Mouse (Mus musculus): ENCODE data around the gene Lyzl6. TPM values are rescaled to one million over a fixed set of nuclear protein-coding genes. Genes with fewer than 3 reads are reported as not detected.
"Not testable (repeated sequence)": the region's sequence is repeated elsewhere in the genome, so short reads cannot be mapped to it uniquely, and the experiment has no call there.

Gene Lyzl6
- polyA plus RNA-seq (2015; fragmentation: Nextera tagmentation; extraction: Ambion mirVana) = not detected in 2 replicates

- H3K9me3 ChIP-seq (replicated peaks) = no peaks in the 10 kb centered on the region
- no peak within 1 kb of the TSS for H3K4me3 ChIP-seq (replicated peaks)
- 52% methylated on average over 3 of the region's 3 CpGs for WGBS (ENCODE audit: insufficient replicate concordance)
- no peak within 1 kb of the TSS for H3K9ac ChIP-seq
- H3K27me3 ChIP-seq = peaks cover 26% of the 10 kb centered on the region
- no peak within 1 kb of the TSS for H3K4me2 ChIP-seq
- H3K4me1 ChIP-seq (replicated peaks) = no peaks in the 10 kb centered on the region
- ATAC-seq (ENCODE audit: low read depth) = no peak
- no peak within 1 kb of the TSS for H3K27ac ChIP-seq
- H3K36me3 ChIP-seq = no peaks in the 10 kb centered on the region
- no peak for DNase-seq
These were observed at the start of gene Lyzl6 for GRCm38 (mm10) chr11:103638790-103639189. TSS of gene Lyzl6 (minus strand) at chr11:103638890.

GRCm38 (mm10) chr11:103686706-103687105 lies 48.0 kb upstream of the Lyzl6 start:
- ATAC-seq (ENCODE audit: low read depth) (no peak), DNase-seq (no peak)
- peaks cover 20% of the 10 kb centered on the region for H3K4me1 ChIP-seq (replicated peaks)
- no peak overlapping the region for H3K9ac ChIP-seq
- no peaks in the 10 kb centered on the region for H3K9me3 ChIP-seq (replicated peaks)
- no peak overlapping the region for H3K4me2 ChIP-seq
- H3K27ac ChIP-seq = no peak overlapping the region
- 78% methylated on average over 6 of the region's 6 CpGs for WGBS (ENCODE audit: insufficient replicate concordance)
- no peaks in the 10 kb centered on the region for H3K27me3 ChIP-seq
- H3K36me3 ChIP-seq = peaks cover 65% of the 10 kb centered on the region
- H3K4me3 ChIP-seq (replicated peaks) = no peak overlapping the region

GRCm38 (mm10) chr11:103685261-103685736 lies 46.6 kb upstream of the Lyzl6 start:
- H3K4me2 ChIP-seq = no peak overlapping the region
- peaks cover 79% of the 10 kb centered on the region for H3K36me3 ChIP-seq
- ATAC-seq (ENCODE audit: low read depth) (no peak), DNase-seq (no peak)
- no peak overlapping the region for H3K9ac ChIP-seq
- H3K27me3 ChIP-seq = no peaks in the 10 kb centered on the region
- 81% methylated on average over 7 of the region's 7 CpGs for WGBS (ENCODE audit: insufficient replicate concordance)
- H3K4me1 ChIP-seq (replicated peaks) = peaks cover 18% of the 10 kb centered on the region
- H3K27ac ChIP-seq = no peak overlapping the region
- no peak overlapping the region for H3K4me3 ChIP-seq (replicated peaks)
- H3K9me3 ChIP-seq (replicated peaks) = no peaks in the 10 kb centered on the region

- WGBS (ENCODE audit: insufficient replicate concordance) = 77% methylated on average over 11 of the region's 11 CpGs
- DNase-seq = no peak
These were observed 45.1 kb upstream of the Lyzl6 start for GRCm38 (mm10) chr11:103683667-103684334.

GRCm38 (mm10) chr11:103677042-103677441 lies 38.4 kb upstream of the Lyzl6 start:
- ATAC-seq (ENCODE audit: low read depth) = peak; percentile 57

More at GRCm38 (mm10) chr11:103683667-103684334, 45.1 kb upstream of the Lyzl6 start:
- Histone ChIP-seq H3K4me3 (replicated peaks) (no peak overlapping the region), H3K27me3 (no peaks in the 10 kb centered on the region), H3K9me3 (replicated peaks) (no peaks in the 10 kb centered on the region), H3K27ac (no peak overlapping the region), H3K4me2 (no peak overlapping the region), H3K9ac (no peak overlapping the region), H3K36me3 (peaks cover 92% of the 10 kb centered on the region), H3K4me1 (replicated peaks) (peaks cover 3% of the 10 kb centered on the region)
- no peak for ATAC-seq (ENCODE audit: low read depth)

GRCm38 (mm10) chr11:103675556-103675955 lies 36.9 kb upstream of the Lyzl6 start:
- 38% methylated on average over 3 of the region's 3 CpGs for WGBS (ENCODE audit: insufficient replicate concordance)
- ATAC-seq (ENCODE audit: low read depth) = no peak

More at GRCm38 (mm10) chr11:103677042-103677441, 38.4 kb upstream of the Lyzl6 start:
- not testable (repeated sequence) for H3K4me2 ChIP-seq; H3K4me3 ChIP-seq (replicated peaks); H3K9me3 ChIP-seq (replicated peaks); H3K27ac ChIP-seq; H3K9ac ChIP-seq; H3K4me1 ChIP-seq (replicated peaks); H3K27me3 ChIP-seq
- peak; percentile 27 for DNase-seq
- peaks cover 53% of the 10 kb centered on the region for H3K36me3 ChIP-seq
- 47% methylated on average over 2 of the region's 2 CpGs for WGBS (ENCODE audit: insufficient replicate concordance)

GRCm38 (mm10) chr11:103666907-103667426 lies 28.3 kb upstream of the Lyzl6 start:
- 53% methylated on average over 13 of the region's 13 CpGs for WGBS (ENCODE audit: insufficient replicate concordance)
- Histone ChIP-seq H3K4me1 (replicated peaks) (no peaks in the 10 kb centered on the region), H3K9me3 (replicated peaks) (no peaks in the 10 kb centered on the region), H3K4me2 (no peak overlapping the region), H3K27ac (no peak overlapping the region), H3K36me3 (no peaks in the 10 kb centered on the region), H3K27me3 (no peaks in the 10 kb centered on the region), H3K9ac (no peak overlapping the region), H3K4me3 (replicated peaks) (no peak overlapping the region)
- DNase-seq (no peak), ATAC-seq (ENCODE audit: low read depth) (no peak)

More at GRCm38 (mm10) chr11:103675556-103675955, 36.9 kb upstream of the Lyzl6 start:
- H3K27ac ChIP-seq = no peak overlapping the region
- H3K9me3 ChIP-seq (replicated peaks) = no peaks in the 10 kb centered on the region
- no peak overlapping the region for H3K9ac ChIP-seq
- peaks cover 38% of the 10 kb centered on the region for H3K36me3 ChIP-seq
- DNase-seq = peak; percentile 35
- H3K27me3 ChIP-seq = no peaks in the 10 kb centered on the region
- H3K4me2 ChIP-seq = no peak overlapping the region
- no peak overlapping the region for H3K4me3 ChIP-seq (replicated peaks)
- H3K4me1 ChIP-seq (replicated peaks) = no peaks in the 10 kb centered on the region

GRCm38 (mm10) chr11:103666181-103666906 lies 27.7 kb upstream of the Lyzl6 start:
- Histone ChIP-seq H3K27me3 (no peaks in the 10 kb centered on the region), H3K4me3 (replicated peaks) (no peak overlapping the region), H3K9me3 (replicated peaks) (no peaks in the 10 kb centered on the region), H3K4me2 (no peak overlapping the region), H3K36me3 (no peaks in the 10 kb centered on the region), H3K27ac (no peak overlapping the region), H3K4me1 (replicated peaks) (no peaks in the 10 kb centered on the region), H3K9ac (no peak overlapping the region)
- DNase-seq (no peak), ATAC-seq (ENCODE audit: low read depth) (no peak)
- WGBS (ENCODE audit: insufficient replicate concordance) = 36% methylated on average over 10 of the region's 10 CpGs

- 35% methylated on average over 1 of the region's 1 CpGs for WGBS (ENCODE audit: insufficient replicate concordance)
- no peak for ATAC-seq (ENCODE audit: low read depth)
- no peak for DNase-seq
- Histone ChIP-seq H3K27ac (no peak overlapping the region), H3K4me1 (replicated peaks) (no peaks in the 10 kb centered on the region), H3K27me3 (no peaks in the 10 kb centered on the region), H3K9ac (no peak overlapping the region), H3K4me3 (replicated peaks) (no peak overlapping the region), H3K4me2 (no peak overlapping the region), H3K9me3 (replicated peaks) (no peaks in the 10 kb centered on the region), H3K36me3 (no peaks in the 10 kb centered on the region)
These were observed 27.0 kb upstream of the Lyzl6 start for GRCm38 (mm10) chr11:103665695-103666094.

- H3K4me2 ChIP-seq = no peak overlapping the region
- WGBS (ENCODE audit: insufficient replicate concordance) = 64% methylated on average over 8 of the region's 8 CpGs
- no peak overlapping the region for H3K27ac ChIP-seq
- H3K36me3 ChIP-seq = no peaks in the 10 kb centered on the region
- no peaks in the 10 kb centered on the region for H3K4me1 ChIP-seq (replicated peaks)
- no peak overlapping the region for H3K9ac ChIP-seq
- DNase-seq (no peak), ATAC-seq (ENCODE audit: low read depth) (no peak)
- H3K27me3 ChIP-seq = no peaks in the 10 kb centered on the region
- no peaks in the 10 kb centered on the region for H3K9me3 ChIP-seq (replicated peaks)
- no peak overlapping the region for H3K4me3 ChIP-seq (replicated peaks)
These were observed 24.4 kb upstream of the Lyzl6 start for GRCm38 (mm10) chr11:103663119-103663518.

- ATAC-seq (ENCODE audit: low read depth) = no peak
- no peak overlapping the region for H3K4me2 ChIP-seq
- no peak overlapping the region for H3K27ac ChIP-seq
- DNase-seq = no peak
- WGBS (ENCODE audit: insufficient replicate concordance) = 61% methylated on average over 5 of the region's 5 CpGs
- H3K27me3 ChIP-seq = no peaks in the 10 kb centered on the region
- H3K4me3 ChIP-seq (replicated peaks) = no peak overlapping the region
- no peak overlapping the region for H3K9ac ChIP-seq
- H3K9me3 ChIP-seq (replicated peaks) = no peaks in the 10 kb centered on the region
- H3K36me3 ChIP-seq = no peaks in the 10 kb centered on the region
- H3K4me1 ChIP-seq (replicated peaks) = no peaks in the 10 kb centered on the region
These were observed 23.9 kb upstream of the Lyzl6 start for GRCm38 (mm10) chr11:103662546-103662945.

All from liver, embryonic 13.5 days (tissue).